Mouse (Mus musculus): ENCODE data around the gene Rpa1.

GRCm38 (mm10) chr11:75311751-75312150, 36.4 kb downstream of the Rpa1 start:
- TF ChIP-seq EP300 (IDR thresholded peaks at IDR 0.05; ENCODE audit: low read depth), result no peak
- TF ChIP-seq CTCF (IDR thresholded peaks at IDR 0.05; ENCODE audit: low read depth), result no peak
